Mouse (Mus musculus) intestine, postnatal 0 days (tissue): ENCODE data around the gene Ssr2. TPM values are rescaled to one million over a fixed set of nuclear protein-coding genes. Genes with fewer than 3 reads are reported as not detected.

Experiments used
- ATAC-seq: fragments of 200-750 bp; cut with Nextera tagmentation; 2 replicates; pipeline ENCODE4 v1.8.0; 2017; ENCODE audit warnings: mild to moderate bottlenecking, moderate TSS enrichment, moderate library complexity
- H3K27ac ChIP-seq: fragments of 300-500 bp; sonication (generic); 2 replicates; pipeline ENCODE4 v1.5.1; 2014; ENCODE audit warnings: mild to moderate bottlenecking, low read depth, low read length, moderate library complexity
- H3K27me3 ChIP-seq: fragments of 300-500 bp; sonication (generic); replicated peaks from 2 replicates; pipeline ENCODE4 v1.6.1; 2014; ENCODE audit warnings: low read length, mixed read lengths; ENCODE audit not compliant: control insufficient read depth, insufficient read depth
- H3K36me3 ChIP-seq: fragments of 300-500 bp; sonication (generic); 2 replicates; pipeline ENCODE4 v1.6.1; 2014; ENCODE audit warnings: mild to moderate bottlenecking, moderate library complexity; ENCODE audit not compliant: control insufficient read depth, insufficient read depth
- H3K4me1 ChIP-seq: fragments of 300-500 bp; sonication (generic); replicated peaks from 2 replicates; pipeline ENCODE4 v1.6.1; 2014; ENCODE audit warnings: antibody characterized with exemption, low read length, mixed read lengths; ENCODE audit not compliant: control insufficient read depth, insufficient read depth
- H3K4me2 ChIP-seq: fragments of 300-500 bp; sonication (generic); replicated peaks from 2 replicates; pipeline ENCODE4 v1.6.1; 2014; ENCODE audit warnings: low read depth, mild to moderate bottlenecking, moderate library complexity
- H3K4me3 ChIP-seq: fragments of 300-500 bp; sonication (generic); 2 replicates; pipeline ENCODE4 v1.5.1; 2014; ENCODE audit warnings: low read depth, low read length
- H3K9ac ChIP-seq: fragments of 300-500 bp; sonication (generic); 2 replicates; pipeline ENCODE4 v1.6.1; 2014; ENCODE audit warnings: mild to moderate bottlenecking, low read depth, low read length
- H3K9me3 ChIP-seq: fragments of 300-500 bp; sonication (generic); 2 replicates; pipeline ENCODE4 v1.6.1; 2016; ENCODE audit warnings: mixed run types; ENCODE audit not compliant: control insufficient read depth
- CTCF ChIP-seq: sonication (generic); IDR thresholded peaks from 2 replicates; pipeline ENCODE4 v1.5.1; 2016; ENCODE audit warnings: low read depth, mild to moderate bottlenecking, control low read depth, antibody characterized with exemption, moderate library complexity
- WGBS: fragments of 180-500 bp; shearing (Covaris S2); extraction: QIAGEN DNeasy Blood & Tissue Kit; methylation state at CpG from one replicate; pipeline ENCODE4 v1.1.7; 2014; 5-methylcytosine and 5-hydroxymethylcytosine counted together
- polyA plus RNA-seq: library from polyadenylated mRNA; unstranded; fragments of >200 nt; fragmentation: Nextera tagmentation; extraction: Ambion mirVana; gene quantifications from 2 replicates; pipeline ENCODE4 v1.2.1, GENCODE M21; 2015

Ssr2 gene
- polyA plus RNA-seq, 1 experiment from 2014 or later: 268 TPM

DNA sequence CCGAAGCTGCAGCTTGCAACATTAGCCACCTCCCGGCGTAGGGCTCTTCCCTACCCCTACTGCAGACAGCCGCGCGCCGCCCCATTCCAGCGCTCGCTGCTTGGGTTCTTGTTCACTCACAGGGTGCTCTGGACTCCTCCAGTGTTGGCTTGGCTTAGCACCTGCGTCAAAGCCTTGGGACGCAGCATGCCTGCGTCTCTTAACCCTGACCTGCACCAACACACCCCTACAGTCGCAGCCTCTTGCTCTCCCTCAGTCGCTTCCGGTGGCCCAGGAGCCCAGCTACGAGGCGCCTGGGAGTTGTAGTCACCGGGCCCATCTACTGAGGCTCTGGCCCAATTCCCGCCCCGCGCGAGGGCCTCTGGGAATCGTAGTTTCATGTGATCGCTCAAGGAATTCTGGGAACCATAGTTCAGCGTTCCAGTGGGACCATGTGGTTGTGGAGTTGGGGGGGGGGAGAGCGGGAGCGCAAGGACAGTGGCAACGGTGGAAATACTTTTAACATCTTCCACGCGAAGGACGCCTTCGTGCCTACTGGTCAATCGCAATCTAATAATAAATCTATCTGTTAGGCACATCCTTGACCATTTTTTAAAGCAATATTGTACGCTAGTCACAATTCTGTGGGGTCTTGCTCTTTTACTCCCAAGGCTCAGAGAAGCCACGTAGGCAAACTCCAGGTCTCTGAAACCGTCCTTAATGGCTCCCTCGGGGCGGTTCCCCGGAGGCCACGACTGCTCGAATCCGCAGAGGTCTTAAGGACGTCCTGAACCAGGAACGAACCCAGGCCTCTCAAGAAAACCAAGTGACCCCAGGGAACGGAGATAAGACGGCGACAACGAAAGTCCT lies 22.8 kb upstream of the Ssr2 start, which contains the start of gene Lamtor2:
Gene Lamtor2 (minus strand): TSS at position 399 of the 849 bp plus-strand sequence.
- ATAC-seq: peak; percentile 84
- H3K4me3 ChIP-seq: peak within 1 kb of the TSS; percentile 83
- no peak for TF ChIP-seq CTCF
- peak within 1 kb of the TSS; percentile 85 for H3K9ac ChIP-seq
- H3K27me3 ChIP-seq: no peaks in the 10 kb centered on the region
- no peaks in the 10 kb centered on the region for H3K4me1 ChIP-seq
- H3K9me3 ChIP-seq: no peaks in the 10 kb centered on the region
- peak within 1 kb of the TSS; percentile 91 for H3K27ac ChIP-seq
- WGBS: under 1% methylated on average over 48 of the region's 48 CpGs
- H3K4me2 ChIP-seq: peak within 1 kb of the TSS; percentile 93
- peaks cover 18% of the 10 kb centered on the region for H3K36me3 ChIP-seq

DNA sequence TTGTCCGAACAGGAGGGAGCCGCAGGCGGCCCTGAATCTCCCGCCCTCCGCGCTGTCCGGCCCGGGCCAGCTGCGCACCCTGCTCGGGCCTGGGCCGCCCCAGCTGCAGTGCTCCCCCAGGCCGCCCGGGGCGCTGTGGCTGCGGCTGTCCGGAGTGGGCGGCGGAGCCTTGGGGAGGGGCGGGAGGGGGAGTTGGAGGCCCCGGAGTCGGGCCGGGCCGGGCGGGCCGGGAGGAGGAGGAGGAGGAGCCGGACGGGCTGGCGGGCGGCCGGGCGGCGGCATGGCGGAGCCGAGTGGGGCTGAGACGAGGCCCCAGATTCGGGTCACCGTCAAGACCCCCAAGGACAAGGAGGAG lies 22.2 kb upstream of the Ssr2 start, which contains the start of gene Ubqln4:
Gene Ubqln4 (plus strand): TSS at position 234 of the 355 bp plus-strand sequence.
- ATAC-seq: peak; percentile 81
- Histone ChIP-seq H3K27ac (peak within 1 kb of the TSS; percentile 91), H3K4me2 (peak within 1 kb of the TSS; percentile 93), H3K9ac (peak within 1 kb of the TSS; percentile 85), H3K4me3 (peak within 1 kb of the TSS; percentile 83), H3K36me3 (peaks cover 24% of the 10 kb centered on the region), H3K9me3 (no peaks in the 10 kb centered on the region), H3K4me1 (no peaks in the 10 kb centered on the region), H3K27me3 (no peaks in the 10 kb centered on the region)
- under 1% methylated on average over 26 of the region's 37 CpGs for WGBS
- peak; percentile 87 for TF ChIP-seq CTCF

DNA sequence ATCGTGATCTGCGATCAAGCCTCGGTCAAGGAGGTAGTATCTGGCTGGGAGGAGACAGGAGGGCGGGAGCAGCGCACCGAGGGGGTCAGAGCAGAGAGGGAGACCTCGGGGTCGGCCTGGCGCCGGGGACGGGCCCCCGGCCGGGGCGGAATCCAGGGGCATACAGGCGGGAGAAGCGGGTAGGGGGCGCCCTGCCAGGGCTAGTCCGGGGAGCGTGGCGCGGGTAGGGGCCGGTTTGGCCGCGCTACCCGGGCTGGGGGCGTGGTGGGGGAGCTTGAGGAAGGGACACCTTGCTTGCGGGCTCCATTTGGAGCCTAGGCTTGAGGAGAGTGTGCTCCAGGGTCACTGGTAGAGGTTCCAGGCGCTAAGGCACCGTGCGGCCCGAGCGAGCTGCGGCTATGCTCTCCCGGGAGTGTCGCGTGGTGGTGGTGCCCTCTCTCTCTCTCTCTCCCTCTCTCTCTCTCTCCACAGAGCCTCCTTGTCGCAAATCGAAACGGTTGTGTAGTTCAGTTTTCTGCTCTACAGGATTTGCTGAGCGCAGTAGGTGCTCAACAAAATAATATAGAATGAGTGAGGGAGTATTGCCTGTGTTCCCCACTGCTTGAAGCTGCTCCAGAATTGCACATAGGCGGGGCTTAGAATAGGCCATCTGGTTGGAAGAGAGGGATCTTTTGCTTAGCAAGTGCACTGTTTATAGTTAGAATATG lies 21.6 kb upstream of the Ssr2 start:
- Histone ChIP-seq H3K4me1 (no peaks in the 10 kb centered on the region), H3K27me3 (no peaks in the 10 kb centered on the region), H3K4me3 (peak overlapping the region; percentile 83), H3K9ac (peak overlapping the region; percentile 85), H3K36me3 (peaks cover 29% of the 10 kb centered on the region), H3K4me2 (peak overlapping the region; percentile 93), H3K9me3 (no peaks in the 10 kb centered on the region), H3K27ac (peak overlapping the region; percentile 91)
- peak; percentile 45; the same call in 1 of the 2 replicates for TF ChIP-seq CTCF
- WGBS: 1% methylated on average over 40 of the region's 41 CpGs
- ATAC-seq: peak; percentile 13; the same call in 1 of the 2 replicates

- H3K36me3 ChIP-seq: peaks cover 40% of the 10 kb centered on the region
- no peaks in the 10 kb centered on the region for H3K27me3 ChIP-seq
- H3K4me3 ChIP-seq: no peak overlapping the region
- no peak overlapping the region for H3K27ac ChIP-seq
- no peaks in the 10 kb centered on the region for H3K4me1 ChIP-seq
- H3K9ac ChIP-seq: no peak overlapping the region
- no peak for ATAC-seq
- WGBS: 87% methylated on average over 5 of the region's 5 CpGs
- TF ChIP-seq CTCF: no peak
- H3K9me3 ChIP-seq: no peaks in the 10 kb centered on the region
- no peak overlapping the region for H3K4me2 ChIP-seq
Observed at GRCm38 (mm10) chr3:88555069-88555605, 20.5 kb upstream of the Ssr2 start.

DNA sequence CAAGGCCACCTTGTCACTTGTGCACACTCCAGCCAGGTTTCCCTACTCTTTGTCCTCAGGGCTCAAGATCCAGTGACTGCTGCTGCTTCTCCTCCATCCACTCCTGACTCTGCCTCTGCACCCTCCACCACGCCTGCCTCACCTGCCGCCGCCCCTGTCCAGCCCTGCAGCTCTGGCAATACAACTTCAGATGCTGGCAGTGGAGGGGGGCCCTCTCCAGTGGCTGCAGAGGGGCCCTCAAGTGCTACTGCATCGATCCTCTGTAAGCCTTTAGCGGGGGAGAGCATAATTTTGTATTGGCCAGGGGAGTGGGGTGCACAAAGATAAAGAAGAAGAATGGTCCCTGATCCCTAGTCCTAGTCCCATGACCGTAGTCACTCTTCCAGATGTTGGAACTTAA lies 19.9 kb upstream of the Ssr2 start:
- H3K4me3 ChIP-seq: no peak overlapping the region
- H3K27ac ChIP-seq: no peak overlapping the region
- 89% methylated on average over 6 of the region's 6 CpGs for WGBS
- H3K4me1 ChIP-seq: no peaks in the 10 kb centered on the region
- no peak overlapping the region for H3K9ac ChIP-seq
- H3K9me3 ChIP-seq: no peaks in the 10 kb centered on the region
- no peak for ATAC-seq
- H3K4me2 ChIP-seq: no peak overlapping the region
- no peaks in the 10 kb centered on the region for H3K27me3 ChIP-seq
- no peak for TF ChIP-seq CTCF
- peaks cover 42% of the 10 kb centered on the region for H3K36me3 ChIP-seq

DNA sequence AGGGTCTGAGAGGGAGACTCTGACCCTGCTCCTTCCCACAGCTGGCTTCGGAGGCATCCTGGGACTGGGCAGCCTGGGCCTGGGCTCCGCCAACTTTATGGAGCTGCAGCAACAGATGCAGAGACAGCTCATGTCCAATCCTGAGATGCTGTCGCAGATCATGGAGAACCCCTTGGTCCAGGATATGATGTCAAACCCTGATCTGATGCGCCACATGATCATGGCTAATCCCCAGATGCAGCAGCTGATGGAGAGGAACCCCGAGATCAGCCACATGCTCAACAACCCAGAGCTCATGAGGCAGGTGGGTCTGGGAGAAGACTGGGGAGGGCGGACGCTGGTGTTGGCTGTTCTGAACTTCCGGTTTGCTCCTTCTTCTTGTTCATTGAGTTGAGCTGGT lies 19.1 kb upstream of the Ssr2 start:
- H3K4me2 ChIP-seq: no peak overlapping the region
- no peak overlapping the region for H3K9ac ChIP-seq
- H3K27ac ChIP-seq: no peak overlapping the region
- no peak for ATAC-seq
- no peak overlapping the region for H3K4me3 ChIP-seq
- peaks cover 42% of the 10 kb centered on the region for H3K36me3 ChIP-seq
- WGBS: 89% methylated on average over 8 of the region's 8 CpGs
- no peaks in the 10 kb centered on the region for H3K27me3 ChIP-seq
- H3K9me3 ChIP-seq: no peaks in the 10 kb centered on the region
- no peaks in the 10 kb centered on the region for H3K4me1 ChIP-seq
- no peak for TF ChIP-seq CTCF
